Mouse (Mus musculus): ENCODE results near the gene Htr2b. TPM values are rescaled to one million over a fixed set of nuclear protein-coding genes. Genes with fewer than 3 reads are reported as not detected.

Gene Htr2b
- polyA plus RNA-seq (2012; ENCODE audit: insufficient read depth, low replicate concordance), result not detected in 2 replicates

- H3K27me3 ChIP-seq (replicated peaks), result no peaks in the 10 kb centered on the region
- H3K4me1 ChIP-seq, result peaks cover 12% of the 10 kb centered on the region
- H3K9me3 ChIP-seq, result no peaks in the 10 kb centered on the region
- peaks cover 62% of the 10 kb centered on the region for H3K36me3 ChIP-seq (replicated peaks; ENCODE audit: low read length)
- no peak for TF ChIP-seq FLI1 (IDR thresholded peaks at IDR 0.05; ENCODE audit: low read length)
- TF ChIP-seq GATA1 (IDR thresholded peaks at IDR 0.05; ENCODE audit: borderline replicate concordance, low read length), result no peak
- H3K4me3 ChIP-seq (replicated peaks), result no peak within 1 kb of the TSS
Observed at GRCm38 (mm10) chr1:86111779-86112178, at the start of gene Htr2b. TSS of gene Htr2b (minus strand) at chr1:86111970.

GRCm38 (mm10) chr1:86161061-86161460, 49.3 kb upstream of the Htr2b start:
- TF ChIP-seq FLI1 (IDR thresholded peaks at IDR 0.05; ENCODE audit: low read length) (no peak), GATA1 (IDR thresholded peaks at IDR 0.05; ENCODE audit: borderline replicate concordance, low read length) (no peak)
- H3K27me3 ChIP-seq (replicated peaks), result no peaks in the 10 kb centered on the region
- H3K4me3 ChIP-seq (replicated peaks), result no peak overlapping the region
- peaks cover 5% of the 10 kb centered on the region; the same call in 1 of the 2 replicates for H3K4me1 ChIP-seq
- H3K9me3 ChIP-seq, result no peaks in the 10 kb centered on the region
- H3K36me3 ChIP-seq (replicated peaks; ENCODE audit: low read length), result peaks cover 64% of the 10 kb centered on the region

- Histone ChIP-seq H3K4me3 (replicated peaks) (no peak overlapping the region), H3K9me3 (no peaks in the 10 kb centered on the region), H3K36me3 (replicated peaks; ENCODE audit: low read length) (peaks cover 61% of the 10 kb centered on the region), H3K4me1 (peaks cover 11% of the 10 kb centered on the region), H3K27me3 (replicated peaks) (no peaks in the 10 kb centered on the region)
- TF ChIP-seq FLI1 (IDR thresholded peaks at IDR 0.05; ENCODE audit: low read length) (no peak), GATA1 (IDR thresholded peaks at IDR 0.05; ENCODE audit: borderline replicate concordance, low read length) (no peak)
Observed at GRCm38 (mm10) chr1:86160479-86160878, 48.7 kb upstream of the Htr2b start.

GRCm38 (mm10) chr1:86160059-86160458, 48.3 kb upstream of the Htr2b start:
- no peak overlapping the region for H3K4me3 ChIP-seq (replicated peaks)
- no peaks in the 10 kb centered on the region for H3K27me3 ChIP-seq (replicated peaks)
- TF ChIP-seq GATA1 (IDR thresholded peaks at IDR 0.05; ENCODE audit: borderline replicate concordance, low read length) (no peak), FLI1 (IDR thresholded peaks at IDR 0.05; ENCODE audit: low read length) (no peak)
- H3K9me3 ChIP-seq, result no peaks in the 10 kb centered on the region
- H3K36me3 ChIP-seq (replicated peaks; ENCODE audit: low read length), result peaks cover 58% of the 10 kb centered on the region
- H3K4me1 ChIP-seq, result peaks cover 15% of the 10 kb centered on the region

GRCm38 (mm10) chr1:86156595-86156994, 44.8 kb upstream of the Htr2b start:
- Histone ChIP-seq H3K9me3 (no peaks in the 10 kb centered on the region), H3K4me1 (peaks cover 25% of the 10 kb centered on the region), H3K36me3 (replicated peaks; ENCODE audit: low read length) (peaks cover 32% of the 10 kb centered on the region), H3K4me3 (replicated peaks) (no peak overlapping the region), H3K27me3 (replicated peaks) (no peaks in the 10 kb centered on the region)
- no peak for TF ChIP-seq FLI1 (IDR thresholded peaks at IDR 0.05; ENCODE audit: low read length)
- no peak for TF ChIP-seq GATA1 (IDR thresholded peaks at IDR 0.05; ENCODE audit: borderline replicate concordance, low read length)

- no peak overlapping the region for H3K4me3 ChIP-seq (replicated peaks)
- peaks cover 31% of the 10 kb centered on the region for H3K4me1 ChIP-seq
- H3K27me3 ChIP-seq (replicated peaks), result no peaks in the 10 kb centered on the region
Observed at GRCm38 (mm10) chr1:86156075-86156474, 44.3 kb upstream of the Htr2b start.

GRCm38 (mm10) chr1:86154824-86155164, 43.0 kb upstream of the Htr2b start:
- Histone ChIP-seq H3K4me1 (peaks cover 35% of the 10 kb centered on the region), H3K9me3 (no peaks in the 10 kb centered on the region), H3K27me3 (replicated peaks) (no peaks in the 10 kb centered on the region), H3K4me3 (replicated peaks) (peak overlapping the region; percentile 96), H3K36me3 (replicated peaks; ENCODE audit: low read length) (peaks cover 14% of the 10 kb centered on the region)
- TF ChIP-seq FLI1 (IDR thresholded peaks at IDR 0.05; ENCODE audit: low read length) (no peak), GATA1 (IDR thresholded peaks at IDR 0.05; ENCODE audit: borderline replicate concordance, low read length) (no peak)

More at GRCm38 (mm10) chr1:86156075-86156474, 44.3 kb upstream of the Htr2b start:
- TF ChIP-seq FLI1 (IDR thresholded peaks at IDR 0.05; ENCODE audit: low read length) (no peak), GATA1 (IDR thresholded peaks at IDR 0.05; ENCODE audit: borderline replicate concordance, low read length) (no peak)
- H3K9me3 ChIP-seq, result no peaks in the 10 kb centered on the region
- peaks cover 26% of the 10 kb centered on the region for H3K36me3 ChIP-seq (replicated peaks; ENCODE audit: low read length)

GRCm38 (mm10) chr1:86154133-86154823, 42.5 kb upstream of the Htr2b start, which contains the start of gene Armc9:
TSS of gene Armc9 (plus strand) at chr1:86154780.
- peak within 1 kb of the TSS; percentile 96 for H3K4me3 ChIP-seq (replicated peaks)
- peaks cover 2% of the 10 kb centered on the region for H3K27me3 ChIP-seq (replicated peaks)
- no peak for TF ChIP-seq GATA1 (IDR thresholded peaks at IDR 0.05; ENCODE audit: borderline replicate concordance, low read length)
- TF ChIP-seq FLI1 (IDR thresholded peaks at IDR 0.05; ENCODE audit: low read length), result peak; percentile 87
- H3K4me1 ChIP-seq, result peaks cover 35% of the 10 kb centered on the region
- no peaks in the 10 kb centered on the region for H3K9me3 ChIP-seq
- H3K36me3 ChIP-seq (replicated peaks; ENCODE audit: low read length), result peaks cover 11% of the 10 kb centered on the region

- Histone ChIP-seq H3K4me3 (replicated peaks) (no peak overlapping the region), H3K36me3 (replicated peaks; ENCODE audit: low read length) (peaks cover 5% of the 10 kb centered on the region), H3K27me3 (replicated peaks) (peaks cover 7% of the 10 kb centered on the region), H3K4me1 (peaks cover 45% of the 10 kb centered on the region), H3K9me3 (no peaks in the 10 kb centered on the region)
- TF ChIP-seq GATA1 (IDR thresholded peaks at IDR 0.05; ENCODE audit: borderline replicate concordance, low read length) (no peak), FLI1 (IDR thresholded peaks at IDR 0.05; ENCODE audit: low read length) (no peak)
Observed at GRCm38 (mm10) chr1:86152618-86153017, 40.8 kb upstream of the Htr2b start.

GRCm38 (mm10) chr1:86151376-86151775, 39.6 kb upstream of the Htr2b start:
- no peaks in the 10 kb centered on the region for H3K9me3 ChIP-seq
- H3K4me3 ChIP-seq (replicated peaks), result no peak overlapping the region
- TF ChIP-seq GATA1 (IDR thresholded peaks at IDR 0.05; ENCODE audit: borderline replicate concordance, low read length) (no peak), FLI1 (IDR thresholded peaks at IDR 0.05; ENCODE audit: low read length) (no peak)
- H3K27me3 ChIP-seq (replicated peaks), result peaks cover 8% of the 10 kb centered on the region
- no peaks in the 10 kb centered on the region for H3K36me3 ChIP-seq (replicated peaks; ENCODE audit: low read length)
- peaks cover 45% of the 10 kb centered on the region for H3K4me1 ChIP-seq

All from megakaryocyte, embryonic 14.5 days (primary cell).